Mouse (Mus musculus) MEL-GATA-1-ER (cell line): ENCODE results near the gene Igf2r.
A peak's percentile ranks its signal among the peaks of the same experiment; 100 is the strongest.

Source experiments
- DNase-seq: peaks from one replicate; pipeline ENCODE4 v3.0.0-alpha.2; 2012; ENCODE audit warnings: low read depth; ENCODE audit errors: extremely low read depth

Igf2r gene

DNA sequence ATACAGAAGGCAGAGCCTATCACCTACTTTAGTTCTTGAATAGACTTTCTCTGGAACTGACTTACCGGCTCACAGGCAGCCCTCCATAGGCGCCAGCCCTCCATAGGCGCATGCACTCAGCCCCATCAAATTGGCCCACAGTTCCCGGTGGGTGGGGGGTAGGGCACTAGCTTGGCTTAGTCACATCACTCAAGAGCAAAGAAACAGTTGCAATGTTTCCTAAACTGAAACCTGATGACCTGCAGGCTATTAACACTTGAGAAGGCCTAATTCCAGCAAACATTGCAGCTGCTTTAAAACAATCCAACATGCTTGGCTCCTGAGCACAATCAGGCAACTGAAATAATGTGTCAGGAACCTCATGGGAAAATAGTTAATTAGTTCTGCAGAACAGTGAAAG is 18.2 kb downstream of the Igf2r start:
- DNase-seq = no peak

- no peak for DNase-seq
Observed at GRCm38 (mm10) chr17:12750591-12751170, 18.8 kb downstream of the Igf2r start.

DNA sequence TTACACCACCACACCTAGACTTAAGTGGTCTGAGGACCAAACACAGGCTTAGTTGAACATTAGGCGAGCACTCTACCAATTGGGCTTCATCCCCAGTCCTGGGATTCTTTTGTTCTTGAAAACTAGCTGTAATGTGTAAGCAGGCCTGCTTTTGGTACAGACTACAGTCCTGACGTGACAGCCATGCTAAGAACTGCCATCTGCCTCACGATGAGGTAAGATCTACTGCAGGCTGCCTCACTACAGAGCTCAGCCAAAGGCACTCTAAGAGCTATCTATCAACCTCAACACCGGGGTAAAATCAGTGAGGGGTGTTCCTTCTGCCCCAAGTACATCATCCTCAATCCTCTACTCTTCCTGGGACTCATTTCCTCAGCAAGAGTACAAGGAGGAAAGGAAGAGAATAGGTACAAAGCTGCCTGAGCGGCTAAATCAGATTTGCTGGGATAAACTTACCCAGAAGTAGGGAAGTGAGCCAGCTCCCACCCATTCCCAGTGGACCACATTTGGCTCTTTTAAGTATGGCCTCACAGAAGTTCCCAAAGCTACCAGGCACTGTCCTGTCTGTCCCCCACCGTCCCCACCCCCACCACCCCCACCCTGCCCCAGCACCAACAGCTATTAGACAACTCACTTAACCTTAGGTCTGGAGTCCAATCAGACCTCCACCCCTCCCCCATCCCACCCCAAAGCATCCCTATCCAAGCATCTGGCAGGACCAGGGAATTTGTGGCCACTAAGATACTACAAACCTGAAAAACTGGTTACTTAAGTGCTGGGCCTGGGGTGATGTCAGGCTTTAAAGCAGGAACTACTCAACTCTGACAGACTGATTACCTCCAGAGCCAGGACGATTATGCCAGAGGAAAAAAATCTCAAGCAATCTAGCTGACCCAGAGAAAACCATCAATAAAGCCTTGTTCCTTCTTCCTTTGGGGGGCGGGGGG is 19.8 kb downstream of the Igf2r start:
- DNase-seq = no peak

- DNase-seq = peak; percentile 86
Observed at GRCm38 (mm10) chr17:12745761-12746160, 23.7 kb downstream of the Igf2r start.

- no peak for DNase-seq
Observed at GRCm38 (mm10) chr17:12744071-12744470, 25.4 kb downstream of the Igf2r start.

- DNase-seq = no peak
Observed at GRCm38 (mm10) chr17:12742151-12742908, 27.1 kb downstream of the Igf2r start.

DNA sequence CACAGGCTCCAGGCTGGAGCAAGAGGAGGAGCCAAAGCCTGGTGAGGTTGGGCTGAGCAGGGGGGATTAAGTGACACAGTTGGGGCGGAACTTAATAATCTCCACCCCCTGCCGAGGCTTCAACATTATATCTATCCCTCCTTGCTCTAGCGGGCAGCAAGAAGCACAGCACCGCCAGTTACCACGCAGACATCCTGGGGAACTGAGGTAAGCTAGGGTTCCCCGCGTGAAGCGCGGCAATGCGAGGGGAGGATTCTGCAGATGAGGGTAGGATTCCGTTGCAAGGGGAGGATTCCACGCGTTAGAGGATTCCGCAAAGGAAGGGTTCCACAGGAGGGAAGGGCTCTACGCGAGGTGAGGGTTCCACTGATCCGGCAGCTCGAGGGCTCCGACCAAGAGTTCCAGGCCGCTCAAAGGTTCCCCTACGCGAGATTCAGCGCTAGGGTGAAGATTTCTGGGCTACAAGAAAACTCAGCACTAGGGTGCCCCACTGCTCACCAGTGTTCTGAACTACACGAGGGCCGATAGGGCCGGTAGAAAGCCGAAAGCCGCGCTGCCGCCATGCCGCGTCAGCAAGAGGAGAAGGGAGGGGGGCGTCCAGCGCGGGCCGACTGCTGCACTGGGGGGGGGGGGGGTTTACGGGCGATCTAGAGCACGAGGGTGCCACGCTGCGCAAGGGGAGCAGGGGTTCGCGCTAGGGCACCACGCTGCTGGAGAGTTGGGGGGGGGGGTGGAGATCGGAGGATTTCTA is 28.1 kb downstream of the Igf2r start:
- DNase-seq = no peak

GRCm38 (mm10) chr17:12740317-12740716 is 29.1 kb downstream of the Igf2r start:
- DNase-seq = no peak

DNA sequence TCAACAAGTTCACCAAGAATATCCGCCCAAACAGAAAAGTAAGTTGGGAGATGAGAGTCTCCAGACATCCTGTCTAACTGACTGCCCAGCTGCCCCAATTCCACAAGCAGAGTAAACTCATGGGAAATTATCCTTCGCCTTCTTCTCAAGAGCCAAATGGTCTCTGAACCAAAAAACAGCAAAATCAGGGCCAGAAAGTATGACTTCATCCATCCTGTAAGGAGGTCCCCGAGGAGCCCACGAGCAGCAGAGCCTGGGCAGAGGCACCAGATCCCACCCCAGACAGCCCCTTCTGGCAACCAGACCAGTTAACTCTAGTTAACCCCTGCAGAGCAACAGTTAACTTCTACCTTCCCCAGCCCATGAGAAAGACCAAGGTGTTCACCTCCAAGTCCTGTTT is 29.9 kb downstream of the Igf2r start:
- no peak for DNase-seq

GRCm38 (mm10) chr17:12737934-12738333 is 31.5 kb downstream of the Igf2r start:
- DNase-seq = no peak

- no peak for DNase-seq
Observed at GRCm38 (mm10) chr17:12734205-12734857, 35.1 kb downstream of the Igf2r start.

DNA sequence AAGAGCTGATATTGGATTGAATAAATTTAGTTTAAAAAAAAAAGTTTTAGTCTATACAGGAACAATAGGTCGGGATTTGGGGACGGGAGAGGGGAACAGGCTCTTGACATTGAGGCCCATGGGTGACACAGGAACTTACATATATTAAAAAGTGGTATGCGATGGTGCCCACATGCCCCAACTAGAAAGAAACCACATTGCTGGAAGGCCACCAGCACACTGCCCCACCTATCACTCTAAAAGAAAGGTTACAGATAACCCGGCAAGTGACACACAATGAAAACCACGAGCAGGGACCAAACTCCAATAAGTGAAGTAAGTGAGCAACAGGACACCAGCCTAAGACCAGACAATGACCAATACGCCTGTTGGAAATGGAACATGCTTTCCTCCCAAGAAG is 36.3 kb downstream of the Igf2r start:
- no peak for DNase-seq

DNA sequence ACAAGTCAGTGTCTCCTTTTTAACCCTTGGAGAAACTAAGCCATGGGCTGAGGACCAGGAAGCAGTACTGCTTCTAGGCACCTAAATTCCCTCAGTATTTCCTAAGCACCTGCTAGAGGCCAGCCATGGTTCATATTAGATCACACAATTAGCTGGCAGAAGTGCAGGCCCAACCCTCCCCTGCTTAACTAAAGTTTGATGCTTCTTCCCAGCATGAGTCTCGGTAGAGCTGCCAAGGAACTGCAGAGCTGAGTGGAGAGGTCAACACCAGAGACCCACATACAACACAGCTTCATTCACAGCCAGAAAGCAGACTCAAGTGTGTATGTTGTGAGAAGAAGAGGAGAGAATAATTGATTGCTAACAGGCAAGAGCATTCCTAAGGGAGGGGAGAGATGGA is 40.9 kb downstream of the Igf2r start:
- no peak for DNase-seq

GRCm38 (mm10) chr17:12727748-12728147 is 41.7 kb downstream of the Igf2r start:
- DNase-seq = no peak

DNA sequence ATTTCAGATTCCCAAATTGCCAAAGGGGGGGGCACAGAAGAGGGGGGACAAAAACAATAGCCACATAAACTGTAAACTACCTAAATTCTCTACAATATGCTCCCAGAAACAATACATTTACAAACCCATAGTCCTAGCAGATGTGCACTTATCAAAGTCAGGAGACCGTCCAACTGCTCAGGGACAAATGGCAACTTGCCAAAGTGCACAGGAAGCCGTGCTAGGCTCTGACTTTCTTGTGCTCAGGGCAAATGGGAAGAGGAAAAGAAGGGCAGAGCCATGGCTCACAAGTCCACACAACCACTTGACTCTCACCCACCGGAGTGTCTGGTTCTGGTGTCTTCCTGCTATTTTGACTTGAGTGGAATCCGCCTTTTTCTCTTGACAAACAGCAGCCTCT is 43.6 kb downstream of the Igf2r start:
- peak; percentile 70 for DNase-seq

GRCm38 (mm10) chr17:12724767-12725744 is 44.4 kb downstream of the Igf2r start:
- no peak for DNase-seq

- DNase-seq = peak; percentile 52
Observed at GRCm38 (mm10) chr17:12723986-12724766, 45.3 kb downstream of the Igf2r start.

- no peak for DNase-seq
Observed at GRCm38 (mm10) chr17:12722622-12723021, 46.8 kb downstream of the Igf2r start.
